Mouse (Mus musculus): ENCODE data around the gene Mcpt8. TPM values are rescaled to one million over a fixed set of nuclear protein-coding genes. Genes with fewer than 3 reads are reported as not detected.
"Not testable (repeated sequence)": the region's sequence is repeated elsewhere in the genome, so short reads cannot be mapped to it uniquely, and the experiment has no call there.

Mcpt8 gene
- polyA plus RNA-seq, 1 experiment from 2014 or later: not detected

GRCm38 (mm10) chr14:56041792-56042191 is 43.3 kb downstream of the Mcpt8 start, which contains the start of gene Mcpt2:
TSS of gene Mcpt2 (plus strand) at chr14:56042041.
- H3K4me2 ChIP-seq (ENCODE audit: low read depth, low read length); H3K4me3 ChIP-seq (ENCODE audit: low read depth, low read length); H3K9me3 ChIP-seq (ENCODE audit: control insufficient read depth, low read length); ATAC-seq (ENCODE audit: low read depth); H3K36me3 ChIP-seq (ENCODE audit: control insufficient read depth, insufficient read depth, low read length); H3K27me3 ChIP-seq (ENCODE audit: control insufficient read depth, insufficient read depth, low read length); H3K9ac ChIP-seq (replicated peaks; ENCODE audit: low read depth, low read length); H3K4me1 ChIP-seq (ENCODE audit: control insufficient read depth, insufficient read depth, low read length); H3K27ac ChIP-seq (ENCODE audit: low read depth, low read length): not testable (repeated sequence)
- 91% methylated on average over 1 of the region's 1 CpGs for WGBS

DNA sequence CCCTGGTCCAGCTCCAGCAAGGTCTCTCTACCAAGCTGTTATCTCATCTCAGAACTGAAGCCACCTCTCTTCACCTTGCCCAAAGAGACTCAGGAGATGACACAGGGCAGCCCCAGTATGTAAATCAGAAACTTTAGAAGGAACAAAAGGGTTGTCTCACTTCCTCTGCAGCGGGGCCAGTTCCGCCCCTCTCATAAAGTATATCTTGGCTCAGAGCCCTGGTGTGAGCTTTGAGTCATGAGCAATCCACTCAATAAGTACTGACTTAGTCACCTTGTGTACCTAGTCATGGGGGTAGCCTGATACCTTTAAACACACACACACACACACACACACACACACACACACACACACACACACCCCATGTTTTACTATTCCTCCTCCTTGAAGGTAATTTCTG is 50.6 kb downstream of the Mcpt8 start:
- Histone ChIP-seq H3K9ac (replicated peaks; ENCODE audit: low read depth, low read length) (no peak overlapping the region), H3K27ac (ENCODE audit: low read depth, low read length) (no peak overlapping the region), H3K27me3 (ENCODE audit: control insufficient read depth, insufficient read depth, low read length) (no peaks in the 10 kb centered on the region), H3K4me2 (ENCODE audit: low read depth, low read length) (no peak overlapping the region), H3K36me3 (ENCODE audit: control insufficient read depth, insufficient read depth, low read length) (no peaks in the 10 kb centered on the region), H3K4me1 (ENCODE audit: control insufficient read depth, insufficient read depth, low read length) (no peaks in the 10 kb centered on the region), H3K9me3 (ENCODE audit: control insufficient read depth, low read length) (no peaks in the 10 kb centered on the region), H3K4me3 (ENCODE audit: low read depth, low read length) (no peak overlapping the region)
- 83% methylated on average over 2 of the region's 2 CpGs for WGBS
- no peak for ATAC-seq (ENCODE audit: low read depth)

Small RNA genes within 50 kb of the gene (microRNA-seq; reads per million reads assigned to microRNA genes)
- gene Mir6949: not detected

Other genes with a start within 250 kb of the Mcpt8 start
- gene Nynrin, start 231.3 kb downstream of the Mcpt8 start, polyA plus RNA-seq (2014; fragmentation: Nextera tagmentation; extraction: Ambion mirVana): 5.8 and 10.2 TPM in 2 replicates
- gene Cbln3, start 200.9 kb downstream of the Mcpt8 start, polyA plus RNA-seq (2014; fragmentation: Nextera tagmentation; extraction: Ambion mirVana): 0.24 and 0.91 TPM in 2 replicates
- gene Khnyn, start 200.3 kb downstream of the Mcpt8 start, polyA plus RNA-seq (2014; fragmentation: Nextera tagmentation; extraction: Ambion mirVana): 5.9 and 7.3 TPM in 2 replicates
- gene Sdr39u1, start 185.0 kb downstream of the Mcpt8 start, polyA plus RNA-seq (2014; fragmentation: Nextera tagmentation; extraction: Ambion mirVana): 138 and 163 TPM in 2 replicates
- gene Cma1, start 140.6 kb downstream of the Mcpt8 start, polyA plus RNA-seq (2014; fragmentation: Nextera tagmentation; extraction: Ambion mirVana): not detected in 2 replicates
- not detected in 2 replicates for gene Cma2, start 134.3 kb downstream of the Mcpt8 start, polyA plus RNA-seq (2014; fragmentation: Nextera tagmentation; extraction: Ambion mirVana)
- not detected in 2 replicates for gene Mcpt1, start 67.3 kb downstream of the Mcpt8 start, polyA plus RNA-seq (2014; fragmentation: Nextera tagmentation; extraction: Ambion mirVana)
- gene Mcpt9, start 54.8 kb downstream of the Mcpt8 start, polyA plus RNA-seq (2014; fragmentation: Nextera tagmentation; extraction: Ambion mirVana): not detected in 2 replicates
- not detected in 2 replicates for gene Mcpt2, start 43.2 kb downstream of the Mcpt8 start, polyA plus RNA-seq (2014; fragmentation: Nextera tagmentation; extraction: Ambion mirVana)
- not detected in 2 replicates for gene Mcpt4, start 23.0 kb downstream of the Mcpt8 start, polyA plus RNA-seq (2014; fragmentation: Nextera tagmentation; extraction: Ambion mirVana)
- 0.45 TPM in 1 of 2 replicates, not detected in the other for gene Ctsg, start 17.3 kb upstream of the Mcpt8 start, polyA plus RNA-seq (2014; fragmentation: Nextera tagmentation; extraction: Ambion mirVana)
- gene Gzme, start 35.4 kb upstream of the Mcpt8 start, polyA plus RNA-seq (2014; fragmentation: Nextera tagmentation; extraction: Ambion mirVana): not detected in 2 replicates
- gene Gzmd, start 47.3 kb upstream of the Mcpt8 start, polyA plus RNA-seq (2014; fragmentation: Nextera tagmentation; extraction: Ambion mirVana): not detected in 2 replicates
- gene Gzmg, start 74.3 kb upstream of the Mcpt8 start, polyA plus RNA-seq (2014; fragmentation: Nextera tagmentation; extraction: Ambion mirVana): not detected in 2 replicates
- gene Gzmn, start 89.3 kb upstream of the Mcpt8 start, polyA plus RNA-seq (2014; fragmentation: Nextera tagmentation; extraction: Ambion mirVana): not detected in 2 replicates
- not detected in 2 replicates for gene Gzmf, start 126.1 kb upstream of the Mcpt8 start, polyA plus RNA-seq (2014; fragmentation: Nextera tagmentation; extraction: Ambion mirVana)
- gene Gzmc, start 149.4 kb upstream of the Mcpt8 start, polyA plus RNA-seq (2014; fragmentation: Nextera tagmentation; extraction: Ambion mirVana): not detected in 2 replicates
- gene Gzmb, start 177.0 kb upstream of the Mcpt8 start, polyA plus RNA-seq (2014; fragmentation: Nextera tagmentation; extraction: Ambion mirVana): not detected in 2 replicates